Mouse (Mus musculus): ENCODE results near the gene Spata5.

Spata5 gene

GRCm38 (mm10) chr3:37419458-37419991 lies at the start of gene Spata5:
Spata5 (plus strand) TSS chr3:37419896.
- peak; percentile 100 for DNase-seq

- no peak for DNase-seq
These were observed 49.3 kb upstream of the Spata5 start for GRCm38 (mm10) chr3:37370407-37370806.

- no peak for DNase-seq
These were observed 46.0 kb upstream of the Spata5 start for GRCm38 (mm10) chr3:37373712-37374111.

- no peak for DNase-seq
These were observed 41.8 kb upstream of the Spata5 start for GRCm38 (mm10) chr3:37377926-37378325.

- DNase-seq: no peak
These were observed 41.3 kb upstream of the Spata5 start for GRCm38 (mm10) chr3:37378412-37378811.

GRCm38 (mm10) chr3:37379201-37379600 lies 40.5 kb upstream of the Spata5 start:
- no peak for DNase-seq

- no peak for DNase-seq
These were observed 39.5 kb upstream of the Spata5 start for GRCm38 (mm10) chr3:37379930-37380881.

GRCm38 (mm10) chr3:37381457-37381856 lies 38.2 kb upstream of the Spata5 start:
- no peak for DNase-seq

GRCm38 (mm10) chr3:37383096-37383765 lies 36.5 kb upstream of the Spata5 start:
- no peak for DNase-seq

- DNase-seq: no peak
These were observed 32.4 kb upstream of the Spata5 start for GRCm38 (mm10) chr3:37387310-37387709.

GRCm38 (mm10) chr3:37396930-37397608 lies 22.6 kb upstream of the Spata5 start:
- DNase-seq: no peak

GRCm38 (mm10) chr3:37397646-37398045 lies 22.1 kb upstream of the Spata5 start:
- DNase-seq: no peak

GRCm38 (mm10) chr3:37398661-37399395 lies 20.9 kb upstream of the Spata5 start:
- DNase-seq: no peak

GRCm38 (mm10) chr3:37401729-37402610 lies 17.7 kb upstream of the Spata5 start:
- no peak for DNase-seq

- DNase-seq: no peak
These were observed 12.1 kb upstream of the Spata5 start for GRCm38 (mm10) chr3:37407598-37407997.

- no peak for DNase-seq
These were observed 6.2 kb upstream of the Spata5 start for GRCm38 (mm10) chr3:37413446-37413845.

GRCm38 (mm10) chr3:37414413-37414960 lies 5.2 kb upstream of the Spata5 start:
- DNase-seq: peak; percentile 84

- no peak for DNase-seq
These were observed 1.4 kb upstream of the Spata5 start for GRCm38 (mm10) chr3:37418341-37418740.

GRCm38 (mm10) chr3:37418961-37419457 lies 687 bp upstream of the Spata5 start:
- DNase-seq: no peak

- peak; percentile 96 for DNase-seq
These were observed 376 bp downstream of the Spata5 start, which contains the start of gene Nudt6 for GRCm38 (mm10) chr3:37420072-37420471. Nudt6 (minus strand) TSS chr3:37420211.

GRCm38 (mm10) chr3:37420641-37421040 lies 945 bp downstream of the Spata5 start:
- no peak for DNase-seq

All from retina, postnatal 1 day (tissue).